In the genomic region with DNA sequence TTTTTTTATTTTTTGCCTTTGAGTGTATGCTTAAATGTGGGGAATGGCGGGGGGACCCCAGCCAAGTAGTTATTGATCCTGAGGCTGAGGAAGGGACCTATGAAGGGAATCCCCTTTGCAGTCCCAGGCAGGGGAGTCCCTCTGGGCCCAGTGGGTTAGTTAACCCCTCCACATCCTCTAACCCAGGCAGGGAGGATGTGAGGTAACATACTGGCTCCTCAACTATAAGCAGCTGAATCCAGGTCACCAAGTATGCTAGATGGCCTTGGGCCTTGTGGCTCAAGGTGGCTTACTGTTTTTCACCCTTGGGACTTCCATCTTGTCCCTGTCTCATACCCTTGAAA, we compare ENCODE assay signal across 8 mouse cellular contexts. TPM values are rescaled to one million over a fixed set of nuclear protein-coding genes. Genes with fewer than 3 reads are reported as not detected.
DNase-seq lines count a peak whose midpoint lies in the region; ATAC-seq and TF ChIP-seq lines count a peak whose summit lies in the region.

No protein-coding gene starts in this region.

- ATAC-seq in kidney, embryonic 16.5 days (ENCODE audit: low FRiP score, low TSS enrichment) = no peak
- no peak for ATAC-seq in hindbrain, embryonic 16.5 days
- no peak for ATAC-seq in neural tube, embryonic 12.5 days (ENCODE audit: low FRiP score, low read depth)

- H3K4me2 ChIP-seq in kidney, embryonic 16.5 days (replicated peaks; ENCODE audit: low read depth, low read length) = peak overlapping the region; percentile 59
- peak overlapping the region; percentile 76 for H3K4me2 ChIP-seq in hindbrain, embryonic 16.5 days (ENCODE audit: low read length)
- H3K4me2 ChIP-seq in neural tube, embryonic 12.5 days (replicated peaks) = peak overlapping the region; percentile 66

- no peak for TF ChIP-seq CTCF in bone marrow macrophage, adult 2 months (IDR thresholded peaks at IDR 0.05; ENCODE audit: low read depth, low read length)
- TF ChIP-seq CTCF in kidney, adult 2 months (conservative IDR thresholded peaks at IDR 0.05; ENCODE audit: insufficient read depth, insufficient read length, low read depth, low read length) = no peak

- H3K36me3 ChIP-seq in kidney, embryonic 16.5 days (ENCODE audit: insufficient read depth, low read length) = no peaks in the 10 kb centered on the region
- H3K36me3 ChIP-seq in hindbrain, embryonic 16.5 days (ENCODE audit: control insufficient read depth, insufficient read depth, low read length) = no peaks in the 10 kb centered on the region
- H3K36me3 ChIP-seq in neural tube, embryonic 12.5 days = no peaks in the 10 kb centered on the region
- no peaks in the 10 kb centered on the region for H3K36me3 ChIP-seq in kidney, adult 2 months (ENCODE audit: control insufficient read depth, insufficient read depth, low read length)

- no peaks in the 10 kb centered on the region for H3K9me3 ChIP-seq in kidney, embryonic 16.5 days (ENCODE audit: low read length)
- H3K9me3 ChIP-seq in hindbrain, embryonic 16.5 days (ENCODE audit: control insufficient read depth, low read length) = no peaks in the 10 kb centered on the region
- H3K9me3 ChIP-seq in neural tube, embryonic 12.5 days = no peaks in the 10 kb centered on the region

- peaks cover 11% of the 10 kb centered on the region for H3K4me1 ChIP-seq in kidney, embryonic 16.5 days (ENCODE audit: insufficient read depth, low read length)
- peaks cover 43% of the 10 kb centered on the region for H3K4me1 ChIP-seq in bone marrow macrophage, adult 2 months (ENCODE audit: control insufficient read depth, insufficient read depth, low read length)
- H3K4me1 ChIP-seq in hindbrain, embryonic 16.5 days (ENCODE audit: control insufficient read depth, insufficient read depth, low read depth, low read length) = peaks cover 5% of the 10 kb centered on the region
- H3K4me1 ChIP-seq in neural tube, embryonic 12.5 days = peaks cover 4% of the 10 kb centered on the region; the same call in 1 of the 2 replicates
- H3K4me1 ChIP-seq in kidney, adult 2 months (ENCODE audit: control insufficient read depth, insufficient read depth, low read length) = no peaks in the 10 kb centered on the region; the same call in 1 of the 2 replicates

- TF ChIP-seq POLR2A in bone marrow macrophage, adult 2 months (IDR thresholded peaks at IDR 0.05; ENCODE audit: borderline replicate concordance, low read depth, low read length) = no peak
- no peak for TF ChIP-seq POLR2A in kidney, adult 2 months (IDR thresholded peaks at IDR 0.05; ENCODE audit: low read depth, low read length)

- WGBS in kidney, embryonic 16.5 days = 80% methylated on average over 1 of the region's 1 CpGs
- WGBS in hindbrain, embryonic 16.5 days = 80% methylated on average over 1 of the region's 1 CpGs
- 85% methylated on average over 1 of the region's 1 CpGs for WGBS in neural tube, embryonic 12.5 days
- WGBS in kidney, adult 2 months = 83% methylated on average over 1 of the region's 1 CpGs

- H3K4me3 ChIP-seq in kidney, embryonic 16.5 days (ENCODE audit: low read length) = no peak overlapping the region
- no peak overlapping the region for H3K4me3 ChIP-seq in bone marrow macrophage, adult 2 months (ENCODE audit: insufficient read depth, low read length)
- peak overlapping the region; percentile 60; the same call in 1 of the 2 replicates for H3K4me3 ChIP-seq in hindbrain, embryonic 16.5 days (ENCODE audit: low read length)
- no peak overlapping the region for H3K4me3 ChIP-seq in neural tube, embryonic 12.5 days
- H3K4me3 ChIP-seq in kidney, adult 2 months (ENCODE audit: insufficient read depth, low read depth, low read length) = no peak overlapping the region

- no peak overlapping the region for H3K9ac ChIP-seq in kidney, embryonic 16.5 days (replicated peaks; ENCODE audit: low read length)
- H3K9ac ChIP-seq in hindbrain, embryonic 16.5 days (ENCODE audit: low read depth, low read length) = peak overlapping the region; percentile 76
- no peak overlapping the region for H3K9ac ChIP-seq in neural tube, embryonic 12.5 days

- peak overlapping the region; percentile 81; the same call in 1 of the 2 replicates for H3K27ac ChIP-seq in kidney, embryonic 16.5 days (ENCODE audit: low read length)
- peak overlapping the region; percentile 81 for H3K27ac ChIP-seq in bone marrow macrophage, adult 2 months (ENCODE audit: insufficient read depth, low read depth, low read length)
- no peak overlapping the region; the same call in 1 of the 2 replicates for H3K27ac ChIP-seq in hindbrain, embryonic 16.5 days (ENCODE audit: low read depth, low read length)
- no peak overlapping the region for H3K27ac ChIP-seq in neural tube, embryonic 12.5 days
- H3K27ac ChIP-seq in kidney, adult 2 months (ENCODE audit: insufficient read depth, low read depth, low read length) = no peak overlapping the region

- no peaks in the 10 kb centered on the region for H3K27me3 ChIP-seq in kidney, embryonic 16.5 days (ENCODE audit: insufficient read depth, low read length)
- H3K27me3 ChIP-seq in hindbrain, embryonic 16.5 days (replicated peaks; ENCODE audit: control insufficient read depth, insufficient read depth, low read length) = no peaks in the 10 kb centered on the region
- no peaks in the 10 kb centered on the region for H3K27me3 ChIP-seq in neural tube, embryonic 12.5 days (replicated peaks)
- H3K27me3 ChIP-seq in kidney, adult 2 months (replicated peaks; ENCODE audit: control insufficient read depth, insufficient read depth, low read length) = no peaks in the 10 kb centered on the region

- no peak for DNase-seq in kidney, adult 18-20 months
- DNase-seq in right cerebral cortex, adult 18-20 months = no peak
- DNase-seq in kidney, adult 2 months = no peak
- no peak for DNase-seq in spleen, postnatal 36 days (ENCODE audit: low spot score in 2 of 2)

RNA-seq across cellular contexts. Expression of gene Nr4a1, which starts 6.9 kb away (rescaled TPM):
- 10.8 and 11.9 TPM in 2 replicates for polyA plus RNA-seq in kidney, embryonic 16.5 days (2015; fragmentation: Nextera tagmentation; extraction: Ambion mirVana)
- 8.8 and 8.9 TPM in 2 replicates for polyA plus RNA-seq in bone marrow macrophage, adult 2 months (2012; ENCODE audit: insufficient read depth, insufficient read length, missing spikeins)
- 6.8 and 7.2 TPM in 2 replicates for polyA plus RNA-seq in hindbrain, embryonic 16.5 days (2015; fragmentation: Nextera tagmentation; extraction: Ambion mirVana)
- polyA plus RNA-seq in neural tube, embryonic 12.5 days (2016; fragmentation: Nextera tagmentation; extraction: Ambion mirVana) = 6.8 and 7.5 TPM in 2 replicates
- 4.9 and 5.7 TPM in 2 replicates for polyA plus RNA-seq in kidney, adult 2 months (2012; rRNA removed)

RNA-seq across cellular contexts. Expression of gene Grasp, which starts 23.1 kb away (rescaled TPM):
- polyA plus RNA-seq in kidney, embryonic 16.5 days (2015; fragmentation: Nextera tagmentation; extraction: Ambion mirVana) = 3.2 and 3.4 TPM in 2 replicates
- polyA plus RNA-seq in bone marrow macrophage, adult 2 months (2012; ENCODE audit: insufficient read depth, insufficient read length, missing spikeins) = 0.40 TPM in 1 of 2 replicates, not detected in the other
- 1.1 and 1.7 TPM in 2 replicates for polyA plus RNA-seq in hindbrain, embryonic 16.5 days (2015; fragmentation: Nextera tagmentation; extraction: Ambion mirVana)
- polyA plus RNA-seq in neural tube, embryonic 12.5 days (2016; fragmentation: Nextera tagmentation; extraction: Ambion mirVana) = 9.2 and 13.8 TPM in 2 replicates
- 6.2 and 7.0 TPM in 2 replicates for polyA plus RNA-seq in kidney, adult 2 months (2012; rRNA removed)

RNA-seq across cellular contexts. Expression of gene Atg101, which starts 36.9 kb away (rescaled TPM):
- polyA plus RNA-seq in kidney, embryonic 16.5 days (2015; fragmentation: Nextera tagmentation; extraction: Ambion mirVana) = 78.2 and 87.0 TPM in 2 replicates
- 36.4 and 39.1 TPM in 2 replicates for polyA plus RNA-seq in bone marrow macrophage, adult 2 months (2012; ENCODE audit: insufficient read depth, insufficient read length, missing spikeins)
- polyA plus RNA-seq in hindbrain, embryonic 16.5 days (2015; fragmentation: Nextera tagmentation; extraction: Ambion mirVana) = 79.6 and 81.3 TPM in 2 replicates
- polyA plus RNA-seq in neural tube, embryonic 12.5 days (2016; fragmentation: Nextera tagmentation; extraction: Ambion mirVana) = 74.0 and 80.4 TPM in 2 replicates
- 46.1 and 48.7 TPM in 2 replicates for polyA plus RNA-seq in kidney, adult 2 months (2012; rRNA removed)

RNA-seq across cellular contexts. Expression of gene 6030408B16Rik, which starts 45.9 kb away (rescaled TPM):
- 23.2 and 23.9 TPM in 2 replicates for polyA plus RNA-seq in kidney, embryonic 16.5 days (2015; fragmentation: Nextera tagmentation; extraction: Ambion mirVana)
- not detected in 2 replicates for polyA plus RNA-seq in bone marrow macrophage, adult 2 months (2012; ENCODE audit: insufficient read depth, insufficient read length, missing spikeins)
- polyA plus RNA-seq in hindbrain, embryonic 16.5 days (2015; fragmentation: Nextera tagmentation; extraction: Ambion mirVana) = 0.13 and 0.21 TPM in 2 replicates
- polyA plus RNA-seq in neural tube, embryonic 12.5 days (2016; fragmentation: Nextera tagmentation; extraction: Ambion mirVana) = 0.13 and 0.23 TPM in 2 replicates
- 0.13 and 0.37 TPM in 2 replicates for polyA plus RNA-seq in kidney, adult 2 months (2012; rRNA removed)

Comparison
In these comparisons a context has a peak if more than half of its experiments do, and no peak if none do; other contexts are left out.
1. H3K27ac ChIP-seq: peak in kidney, embryonic 16.5 days (single experiment) and bone marrow macrophage, adult 2 months (single experiment); none in hindbrain, embryonic 16.5 days (single experiment), neural tube, embryonic 12.5 days (single experiment) and kidney, adult 2 months (single experiment).
2. Peak in every context shown above with its lines, with median percentiles within 50 percentile points of each other: H3K4me2 ChIP-seq.